Mouse (Mus musculus) layer of hippocampus, adult 18-20 months (tissue): ENCODE data around the gene Wbp11. TPM values are rescaled to one million over a fixed set of nuclear protein-coding genes. Genes with fewer than 3 reads are reported as not detected.

Experiments
- DNase-seq, 2 experiments: peaks; one replicate each; pipeline ENCODE4 v3.0.0; 2022; ENCODE audit warnings: low spot score in 2 of 2
- total RNA-seq, 2 experiments: library from RNA; stranded (reverse); gene quantifications; 2 replicates each; pipeline ENCODE4 v1.2.3; 2021

Gene Wbp11
- total RNA-seq, 2 experiments from 2014 or later, result 136 to 141 TPM

DNA sequence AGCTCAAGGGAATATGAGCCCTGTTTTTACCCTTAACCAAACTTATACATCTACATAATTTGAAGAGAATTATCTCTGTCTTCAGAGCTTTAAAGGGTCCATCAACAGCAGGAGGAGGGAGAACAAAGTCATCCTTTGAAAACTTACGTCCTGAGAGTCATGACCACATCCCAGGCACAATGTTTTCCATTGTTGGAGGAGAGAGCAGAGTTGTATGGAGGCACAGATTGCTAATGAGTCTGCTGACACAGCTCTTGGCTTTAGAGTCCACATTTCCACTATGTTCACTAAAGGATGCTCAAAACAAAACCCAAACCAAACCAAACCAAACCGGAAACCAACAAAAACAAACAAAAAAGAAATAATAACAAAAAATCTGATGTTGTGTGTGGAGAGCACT lies 16.9 kb upstream of the Wbp11 start:
- DNase-seq, result no peak

DNA sequence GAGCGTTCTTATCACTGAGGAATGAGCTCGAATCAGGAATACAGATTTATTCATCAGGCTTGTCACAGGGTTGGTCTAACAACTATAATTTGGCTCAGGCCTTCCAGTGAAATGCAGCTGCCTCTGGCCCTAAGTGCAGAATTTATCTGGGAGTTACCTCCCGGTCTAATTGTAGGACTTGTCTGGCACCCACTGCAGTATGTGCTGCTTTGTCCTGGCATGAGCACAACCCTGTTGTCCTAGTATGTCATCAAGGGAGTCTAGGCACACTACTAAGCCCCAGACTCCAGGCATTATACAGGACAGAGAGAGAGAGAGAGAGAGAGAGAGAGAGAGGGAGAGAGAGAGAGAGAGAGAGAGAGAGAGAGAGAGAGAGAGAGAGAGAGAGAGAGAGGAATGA lies 9.3 kb upstream of the Wbp11 start:
- DNase-seq, result no peak

DNA sequence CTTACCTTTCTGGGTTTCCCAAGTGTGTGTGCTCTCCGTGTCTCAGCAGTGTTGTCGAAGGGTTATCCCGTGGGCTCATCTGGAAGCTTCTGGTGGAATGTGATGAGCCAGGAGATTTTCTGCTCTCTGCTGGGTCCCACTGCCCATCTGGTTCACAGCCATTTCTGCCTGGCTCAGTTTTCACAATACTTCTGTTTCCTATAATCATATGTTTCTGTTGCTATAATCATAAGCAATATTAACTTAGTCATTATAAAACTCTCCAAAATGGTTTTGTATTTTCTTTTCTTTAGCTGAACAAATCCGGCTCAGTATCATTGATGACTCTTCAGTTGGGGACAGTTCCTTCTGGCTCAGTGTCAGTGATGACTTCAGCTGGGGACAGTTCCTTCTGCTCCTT lies 7.3 kb upstream of the Wbp11 start, which contains the start of gene Smco3:
Gene Smco3, minus strand, starts transcription at position 101 of the 400 bp plus-strand sequence.
- no peak for DNase-seq

DNA sequence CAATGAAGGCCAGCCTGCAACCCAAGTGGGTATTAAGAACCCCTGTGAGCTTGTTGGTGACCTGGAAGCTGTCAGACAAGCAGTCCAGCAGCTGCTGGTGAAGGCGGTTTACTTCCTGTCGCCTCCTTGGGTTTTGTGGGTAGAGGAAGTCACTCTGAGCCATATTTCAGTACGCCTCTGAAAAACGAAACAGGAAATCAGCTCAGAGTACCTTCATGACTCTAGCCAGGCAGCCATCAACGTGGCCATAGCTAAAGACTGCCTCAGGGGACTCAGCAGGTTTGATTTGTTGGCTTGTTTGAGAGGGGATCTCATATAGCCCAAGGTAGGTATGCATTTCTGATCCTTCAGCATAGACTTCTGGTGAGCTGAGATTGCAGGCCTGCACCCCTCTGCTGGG lies 3.7 kb upstream of the Wbp11 start:
- DNase-seq, result no peak

DNA sequence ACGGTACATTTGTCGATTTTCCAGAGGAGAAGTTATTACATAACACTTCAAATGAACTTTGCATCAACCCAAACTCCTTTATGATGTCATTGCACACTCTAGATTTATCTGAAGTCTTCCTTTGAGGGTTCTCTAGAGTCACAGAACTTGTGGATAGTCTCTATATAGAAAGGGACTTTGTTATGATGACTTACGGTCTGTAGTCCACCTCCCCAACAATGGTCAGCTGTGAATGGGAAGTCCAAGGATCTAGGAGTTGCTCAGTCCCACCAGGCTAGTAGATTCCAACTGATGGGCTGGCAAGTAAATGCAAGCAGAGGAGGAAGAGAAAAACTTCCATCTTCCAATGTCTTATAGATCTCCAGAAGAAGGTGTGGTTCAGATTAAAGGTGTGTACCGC lies 648 bp upstream of the Wbp11 start:
- no peak for DNase-seq

DNA sequence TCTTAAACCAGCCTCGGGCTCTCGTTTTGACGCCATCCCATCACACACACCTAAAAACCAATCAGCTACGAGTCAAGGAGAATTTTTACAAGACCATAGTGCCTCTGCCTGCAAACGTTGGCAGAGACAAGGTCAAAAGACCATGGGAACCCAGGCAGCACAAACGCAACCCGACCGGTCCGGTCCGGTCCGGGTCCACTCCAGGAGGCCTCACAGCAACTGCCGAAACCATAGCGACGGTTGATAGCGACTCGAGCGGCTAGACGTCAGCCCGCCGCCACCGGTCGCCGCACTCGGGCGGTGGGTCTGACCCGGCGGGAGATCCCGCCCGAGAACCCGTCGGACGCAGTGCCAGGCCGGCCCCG lies 535 bp downstream of the Wbp11 start, which contains the start of gene BC049715:
Gene BC049715, plus strand, starts transcription at position 111 of the 365 bp plus-strand sequence.
- no peak for DNase-seq

DNA sequence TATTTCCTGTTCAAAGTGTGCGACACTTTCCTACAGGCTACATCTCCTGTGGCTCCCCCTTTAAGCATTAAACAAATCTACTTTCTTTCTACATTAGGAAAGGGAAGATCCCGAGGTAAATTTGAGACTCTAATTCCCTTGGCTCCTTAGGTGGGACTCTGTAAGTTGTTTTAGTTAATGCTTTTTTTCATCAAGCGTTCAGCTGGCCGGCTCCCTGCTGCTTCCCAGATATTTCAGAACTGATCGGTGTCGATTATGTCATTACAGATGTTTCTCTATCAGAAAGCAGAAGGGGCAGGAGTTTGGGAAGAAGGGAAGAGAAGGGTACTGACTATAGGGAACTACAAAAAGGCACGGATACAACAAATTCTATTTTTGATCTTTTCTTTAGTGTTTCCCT lies 917 bp downstream of the Wbp11 start:
- no peak for DNase-seq

DNA sequence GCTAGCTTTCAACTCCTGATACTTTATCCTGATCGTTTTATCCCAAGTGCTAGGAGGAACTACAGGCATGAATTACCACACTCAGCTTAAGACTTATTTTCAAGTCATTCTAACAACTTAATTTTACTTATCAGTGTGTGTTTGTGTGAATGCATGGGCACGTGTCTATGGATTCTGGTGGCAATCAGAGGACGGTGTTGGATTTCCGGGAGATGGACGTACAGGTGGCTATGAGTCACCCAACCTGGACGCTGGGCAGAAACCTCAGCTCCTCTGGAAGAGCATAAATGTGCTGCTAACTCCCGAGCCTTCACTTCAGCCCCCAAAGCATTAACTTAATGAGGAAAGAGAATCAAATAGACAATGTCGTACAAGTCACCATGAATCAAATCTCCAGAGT lies 3.0 kb downstream of the Wbp11 start:
- DNase-seq, result no peak

DNA sequence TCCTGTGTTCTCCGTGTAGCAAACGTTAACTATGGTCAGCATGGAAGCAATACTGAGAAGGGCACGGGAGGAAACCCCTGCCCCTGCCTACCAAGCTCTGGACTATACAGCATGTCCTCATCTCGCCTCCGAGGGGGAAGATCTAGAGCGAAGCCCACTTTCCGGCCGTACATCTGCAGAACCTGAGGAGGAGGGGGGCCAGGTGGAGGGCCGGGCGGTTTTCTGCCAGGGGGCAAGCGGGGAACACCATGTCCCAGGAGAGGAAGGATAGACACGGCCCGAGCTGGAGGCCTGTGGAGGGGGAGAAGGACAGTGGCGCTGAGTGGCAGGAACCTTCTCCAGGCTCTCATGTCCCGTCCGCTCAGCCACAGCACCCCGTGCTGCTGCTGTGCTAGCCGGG lies 6.9 kb downstream of the Wbp11 start:
- no peak for DNase-seq

DNA sequence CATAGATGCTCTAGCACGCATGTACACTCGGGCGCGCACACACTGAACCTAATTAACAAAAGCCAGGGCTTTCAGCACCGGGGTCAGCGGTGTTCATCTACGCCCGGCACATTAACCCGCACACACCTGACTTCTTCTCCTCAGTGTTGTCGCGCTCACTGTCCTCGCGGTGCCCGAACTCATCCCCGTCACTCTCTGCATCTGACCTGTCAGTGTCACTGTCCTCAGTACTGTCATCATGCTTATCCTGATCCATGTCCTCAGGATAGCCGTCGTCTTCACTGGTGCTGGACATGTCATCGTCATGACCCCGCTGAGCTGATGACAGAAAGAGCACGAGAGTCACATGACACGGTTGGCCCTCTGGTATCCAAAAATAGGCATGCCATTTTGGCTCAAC lies 7.7 kb downstream of the Wbp11 start:
- no peak for DNase-seq

DNA sequence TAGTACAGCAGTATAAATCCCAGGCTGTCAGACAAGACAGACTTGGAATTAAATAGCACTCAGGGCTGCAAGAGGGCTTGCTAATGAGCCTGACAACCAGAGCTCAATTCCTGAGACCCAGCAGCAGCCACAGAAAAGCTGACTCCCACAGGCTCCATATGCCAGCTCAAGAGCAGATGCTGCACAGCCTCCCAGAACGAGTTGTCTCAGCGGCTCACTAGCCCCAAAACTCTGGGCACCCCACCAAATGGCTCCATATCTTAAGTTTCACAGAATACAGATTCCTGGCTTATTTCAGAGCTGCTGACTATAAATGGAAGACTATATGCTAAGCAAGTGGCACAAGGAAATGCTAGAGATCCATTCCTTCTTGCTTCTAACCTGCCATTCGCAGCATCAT lies 10.5 kb downstream of the Wbp11 start:
- peak; percentile 89 to 94 for DNase-seq

DNA sequence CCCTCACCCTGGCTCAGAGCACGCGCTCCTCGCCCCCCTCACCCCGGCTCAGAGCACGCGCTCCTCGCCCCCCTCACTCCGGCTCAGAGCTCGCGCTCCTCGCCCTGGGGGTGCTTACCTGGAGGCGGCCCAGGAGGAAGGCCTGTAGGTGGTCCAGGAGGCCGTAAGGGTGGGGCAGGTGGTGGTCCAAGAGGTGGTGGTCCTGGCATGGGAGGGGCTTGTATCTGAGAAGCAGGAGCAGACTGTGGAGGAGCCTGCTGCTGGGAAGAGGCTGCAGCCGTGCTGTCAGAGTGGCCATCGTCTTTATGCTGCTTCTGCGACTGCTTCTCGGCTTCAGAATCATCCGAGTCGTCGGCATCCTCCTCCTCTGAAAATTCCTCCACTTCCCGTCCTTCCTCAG lies 11.2 kb downstream of the Wbp11 start:
- DNase-seq, result no peak

DNA sequence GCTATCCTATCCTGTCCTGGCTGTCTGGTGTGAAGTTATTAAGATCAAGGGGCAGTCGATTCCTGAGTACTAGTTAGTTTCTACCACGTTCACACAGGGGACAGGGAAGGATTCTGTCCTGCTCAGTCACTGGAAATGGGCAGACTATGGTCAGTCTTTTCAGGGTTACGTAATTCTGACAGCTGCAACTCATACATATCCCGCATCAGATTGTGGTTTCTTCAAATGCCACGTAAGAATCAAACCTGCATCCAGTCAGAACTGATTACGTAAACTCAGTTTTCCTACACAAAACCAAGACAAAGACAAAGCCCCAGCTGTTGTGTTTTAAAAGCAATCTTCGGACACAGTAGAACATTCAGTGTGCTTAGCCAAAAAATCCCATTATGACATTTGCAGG lies 12.7 kb downstream of the Wbp11 start:
- DNase-seq, result no peak

DNA sequence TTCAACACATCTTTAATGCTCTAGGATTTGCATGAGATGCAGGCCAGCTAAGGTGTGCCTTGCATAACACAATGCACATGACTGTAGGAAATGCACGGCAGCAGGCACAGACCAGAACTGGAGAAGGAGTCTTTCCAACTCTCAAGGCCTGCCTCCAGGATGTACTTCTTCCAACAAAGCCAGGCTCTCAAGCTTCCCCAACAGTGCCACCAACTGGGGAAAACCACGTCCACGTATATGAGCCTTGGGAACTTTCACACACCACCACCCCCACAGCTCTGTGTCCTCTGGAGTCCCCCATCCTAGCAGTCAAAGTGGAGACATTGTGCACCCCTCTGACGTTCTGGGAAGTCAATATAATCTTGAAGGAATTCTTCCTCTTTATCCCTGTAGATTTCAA lies 14.9 kb downstream of the Wbp11 start:
- no peak for DNase-seq

DNA sequence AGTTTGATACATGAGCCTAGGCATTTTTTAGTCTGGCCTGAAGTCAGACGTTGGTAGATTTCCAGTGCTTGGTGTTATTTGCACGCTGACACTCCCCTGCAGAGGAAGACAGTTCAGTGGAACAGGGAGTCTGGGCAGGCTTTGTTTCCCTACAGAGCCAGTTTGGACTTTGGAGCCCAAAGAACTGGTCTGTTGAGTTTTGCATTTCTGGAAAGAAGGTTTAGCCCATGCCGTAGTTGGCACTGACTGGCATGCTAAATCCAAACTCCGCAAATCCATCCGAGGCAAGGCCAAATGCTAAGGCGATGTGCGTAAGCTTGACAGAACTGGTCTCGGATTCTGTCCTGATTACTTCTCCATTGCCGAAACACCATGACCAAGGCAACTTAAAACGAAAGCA lies 16.8 kb downstream of the Wbp11 start:
- DNase-seq, result no peak

DNA sequence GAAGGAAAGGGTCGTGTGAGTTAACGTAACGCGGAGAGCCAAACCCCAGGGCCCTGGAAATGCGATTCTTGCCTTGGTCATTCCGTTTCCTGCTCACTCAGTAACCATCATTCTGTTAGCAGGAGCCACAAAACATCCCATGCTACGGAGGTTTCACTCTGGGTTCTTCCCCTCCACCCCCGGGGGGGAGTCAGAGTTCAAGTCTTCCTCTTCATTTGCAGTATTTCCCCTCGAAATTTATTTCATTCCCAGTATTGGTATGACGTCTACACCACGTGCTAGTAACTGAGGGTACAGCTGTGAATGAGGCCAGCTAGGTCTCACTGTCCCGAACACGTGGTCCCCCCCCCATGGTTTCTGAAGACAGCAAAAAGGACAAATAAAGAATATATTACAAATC lies 18.4 kb downstream of the Wbp11 start:
- DNase-seq, result no peak

DNA sequence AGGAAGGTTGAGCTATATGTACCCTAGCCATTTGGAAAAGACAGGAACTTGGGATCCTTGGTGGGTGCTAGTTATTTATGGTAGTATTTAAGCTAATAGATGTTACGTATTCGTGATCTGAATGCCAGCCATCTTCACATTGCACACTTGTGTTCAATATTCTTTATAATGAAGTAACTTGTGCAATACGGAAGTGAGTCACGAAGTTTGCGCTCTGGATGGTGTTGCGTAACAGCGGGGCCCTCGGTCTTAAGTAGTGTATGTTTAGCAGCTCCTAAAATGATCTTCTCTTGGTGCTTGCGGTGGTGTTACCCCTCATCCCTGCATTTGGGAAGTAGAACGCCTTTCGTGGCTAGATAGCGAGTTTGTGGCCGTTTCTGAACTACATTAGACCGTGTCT lies 19.0 kb downstream of the Wbp11 start:
- peak in 1 of 2 experiments; percentile 53 for DNase-seq

DNA sequence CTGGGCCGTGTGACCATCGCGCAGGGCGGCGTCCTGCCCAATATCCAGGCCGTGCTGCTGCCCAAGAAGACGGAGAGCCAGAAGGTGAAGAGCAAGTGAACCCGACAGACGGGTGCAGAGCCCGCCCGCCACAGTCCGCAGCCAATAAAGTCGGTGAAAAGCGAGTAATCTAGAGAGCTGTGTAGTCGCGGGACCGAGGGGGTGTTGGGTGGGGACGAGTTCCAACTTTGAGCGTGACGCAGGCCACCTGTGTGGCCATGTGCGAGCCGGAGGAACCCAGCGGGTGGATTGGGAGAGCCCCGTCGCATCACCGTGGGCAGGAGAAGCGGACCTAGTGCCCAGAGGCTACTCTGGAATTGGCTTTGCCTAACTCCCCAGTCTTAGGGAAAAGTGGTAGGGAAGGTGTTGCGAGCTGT lies 19.4 kb downstream of the Wbp11 start:
- peak; percentile 54 to 57 for DNase-seq

DNA sequence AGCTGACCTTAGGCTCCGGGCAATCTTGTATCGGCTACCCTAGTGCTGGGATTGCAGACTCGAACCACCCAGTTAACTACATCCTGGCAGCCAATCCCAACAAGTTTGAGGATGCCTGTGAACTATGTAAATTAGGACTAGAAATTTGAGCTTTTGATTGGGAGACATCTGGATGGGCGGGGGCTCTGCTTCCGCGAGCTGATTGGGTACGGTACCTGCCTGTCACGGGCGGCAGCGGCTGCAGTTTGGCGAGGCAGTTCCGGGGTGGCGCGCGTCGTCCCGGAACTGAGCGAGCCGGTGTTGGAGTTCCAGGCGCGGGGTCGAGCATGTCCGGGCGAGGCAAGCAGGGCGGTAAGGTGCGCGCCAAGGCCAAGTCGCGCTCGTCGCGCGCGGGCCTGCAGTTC lies 20.0 kb downstream of the Wbp11 start, which contains the start of gene H2afj:
Gene H2afj, plus strand, starts transcription at position 231 of the 404 bp plus-strand sequence.
- peak; percentile 97 to 99 for DNase-seq

DNA sequence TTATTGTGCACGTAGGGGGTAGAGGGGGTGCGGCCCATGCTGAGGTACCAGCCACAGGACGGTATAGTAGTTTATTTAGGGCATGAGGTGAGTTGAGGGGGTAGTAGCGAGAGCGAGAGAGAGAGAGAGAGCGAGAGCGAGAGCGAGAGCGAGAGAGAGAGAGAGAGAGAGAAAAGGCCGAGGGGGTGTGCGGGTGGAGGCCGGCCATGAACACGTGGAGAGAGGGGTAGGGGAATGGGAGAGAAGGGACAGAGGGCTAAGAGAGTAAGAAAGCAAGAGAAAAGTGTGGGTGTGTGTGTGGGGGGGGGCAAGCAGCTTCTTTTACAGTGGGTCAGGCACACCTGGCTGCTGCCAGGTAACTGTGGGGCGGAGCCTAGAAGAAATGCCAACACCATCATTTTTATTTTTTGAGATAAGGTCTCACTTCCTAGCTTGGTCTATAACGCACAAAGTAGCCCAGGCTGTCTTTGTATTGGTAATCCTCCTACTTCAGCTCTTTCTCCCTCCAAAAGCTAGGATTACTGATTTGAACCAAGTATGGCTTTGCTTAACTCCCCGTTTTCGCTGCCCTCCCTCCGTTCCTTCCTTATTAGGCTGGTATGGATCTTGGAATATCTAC lies 20.5 kb downstream of the Wbp11 start:
- DNase-seq, result no peak

DNA sequence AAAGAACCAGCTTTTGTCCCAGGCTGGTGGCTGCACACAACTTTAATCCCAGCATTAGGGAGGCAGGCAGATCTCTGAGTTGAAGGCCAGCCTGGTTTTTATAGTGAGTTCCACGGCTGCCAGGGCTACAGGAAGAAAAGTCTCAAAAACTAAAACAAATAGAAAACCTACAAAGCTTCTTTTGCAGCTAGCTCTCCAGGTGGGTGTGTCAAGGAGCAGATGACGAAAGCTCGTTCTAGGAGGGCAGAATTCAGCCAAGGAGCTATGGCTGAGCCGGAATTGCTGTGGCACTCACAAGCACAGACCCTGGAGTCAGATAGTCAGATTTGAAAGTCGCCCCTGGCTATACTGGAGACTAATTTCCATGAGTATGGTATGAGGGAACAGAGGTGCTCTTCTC lies 21.2 kb downstream of the Wbp11 start:
- DNase-seq, result no peak

DNA sequence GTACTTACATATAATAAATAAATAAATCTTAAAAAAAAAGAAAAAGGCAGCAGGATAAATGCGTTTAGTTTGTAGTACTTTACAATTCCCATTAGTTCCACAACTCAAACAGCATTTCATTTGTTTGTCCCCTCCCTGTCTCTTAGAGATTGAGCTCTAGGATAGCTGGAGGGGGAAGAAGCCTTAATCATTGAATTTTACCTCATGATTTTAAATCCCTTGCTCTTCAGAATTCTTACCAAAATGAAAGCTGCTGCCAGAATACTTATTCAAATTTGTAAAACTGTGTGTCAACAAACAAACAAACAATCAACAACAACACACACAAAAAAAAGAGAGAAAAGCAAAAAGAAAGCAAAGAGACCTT lies 22.6 kb downstream of the Wbp11 start:
- no peak for DNase-seq

DNA sequence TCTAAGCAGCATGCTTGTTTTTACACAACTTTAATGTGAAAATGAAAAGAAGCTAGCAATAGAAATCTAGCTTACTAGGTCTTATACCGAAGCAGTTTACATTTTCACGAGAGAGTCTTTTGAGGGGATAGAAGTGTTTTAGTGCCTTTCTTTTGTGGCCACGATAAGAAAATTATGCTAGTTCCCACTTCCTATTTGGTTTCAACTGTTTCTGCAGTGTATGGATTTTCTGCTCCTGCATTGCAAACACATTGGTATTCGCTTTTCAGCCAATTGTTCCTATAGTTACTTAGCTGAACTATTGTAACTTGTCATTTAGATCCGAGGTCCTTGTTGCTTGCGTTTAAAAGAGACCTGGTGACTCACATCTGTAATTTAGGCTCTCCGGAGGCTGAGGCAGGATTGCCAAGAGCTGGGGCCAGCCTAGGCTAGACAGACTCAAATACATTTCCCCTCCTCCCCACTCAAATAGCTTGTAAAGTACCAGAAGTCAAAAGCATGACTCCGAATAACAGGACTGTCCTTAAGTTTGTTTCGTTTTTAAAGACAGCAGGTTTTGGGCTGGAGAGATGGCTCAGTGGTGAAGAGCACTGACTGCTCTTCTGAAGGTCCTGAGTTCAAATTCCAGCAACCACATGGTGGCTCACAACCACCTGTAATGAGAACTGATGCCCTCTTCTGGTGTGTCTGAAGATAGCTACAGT lies 23.2 kb downstream of the Wbp11 start:
- DNase-seq, result no peak
